Mouse (Mus musculus): ENCODE data around the gene Slc2a12.

The Slc2a12 gene

GRCm38 (mm10) chr10:22726295-22726694, 81.5 kb downstream of the Slc2a12 start:
- in situ Hi-C loops (cut with MboI; ENCODE audit: low sequenced_read_pairs): no loop called here

GRCm38 (mm10) chr10:22728257-22728656, 83.4 kb downstream of the Slc2a12 start:
- in situ Hi-C loops (cut with MboI; ENCODE audit: low sequenced_read_pairs): no loop called here

- in situ Hi-C loops (cut with MboI; ENCODE audit: low sequenced_read_pairs): no loop called here
Measured at GRCm38 (mm10) chr10:22730266-22730991, 85.6 kb downstream of the Slc2a12 start.

GRCm38 (mm10) chr10:22730992-22731271, 86.1 kb downstream of the Slc2a12 start:
- in situ Hi-C loops (cut with MboI; ENCODE audit: low sequenced_read_pairs): no loop called here

- in situ Hi-C loops (cut with MboI; ENCODE audit: low sequenced_read_pairs): no loop called here
Measured at GRCm38 (mm10) chr10:22731272-22732093, 86.7 kb downstream of the Slc2a12 start, which contains the start of gene Tbpl1. Gene Tbpl1, minus strand, starts transcription at chr10:22731938.

- in situ Hi-C loops (cut with MboI; ENCODE audit: low sequenced_read_pairs): no loop called here
Measured at GRCm38 (mm10) chr10:22732181-22732580, 87.4 kb downstream of the Slc2a12 start.

- in situ Hi-C loops (cut with MboI; ENCODE audit: low sequenced_read_pairs): no loop called here
Measured at GRCm38 (mm10) chr10:22745922-22746321, 101.1 kb downstream of the Slc2a12 start.

GRCm38 (mm10) chr10:22746334-22747322, 101.8 kb downstream of the Slc2a12 start:
- in situ Hi-C loops (cut with MboI; ENCODE audit: low sequenced_read_pairs): no loop called here

- in situ Hi-C loops (cut with MboI; ENCODE audit: low sequenced_read_pairs): no loop called here
Measured at GRCm38 (mm10) chr10:22751175-22751682, 106.4 kb downstream of the Slc2a12 start.

Data from CH12F3 (cell line).